Mouse (Mus musculus): ENCODE data around the gene Krtap12-1.

DNA sequence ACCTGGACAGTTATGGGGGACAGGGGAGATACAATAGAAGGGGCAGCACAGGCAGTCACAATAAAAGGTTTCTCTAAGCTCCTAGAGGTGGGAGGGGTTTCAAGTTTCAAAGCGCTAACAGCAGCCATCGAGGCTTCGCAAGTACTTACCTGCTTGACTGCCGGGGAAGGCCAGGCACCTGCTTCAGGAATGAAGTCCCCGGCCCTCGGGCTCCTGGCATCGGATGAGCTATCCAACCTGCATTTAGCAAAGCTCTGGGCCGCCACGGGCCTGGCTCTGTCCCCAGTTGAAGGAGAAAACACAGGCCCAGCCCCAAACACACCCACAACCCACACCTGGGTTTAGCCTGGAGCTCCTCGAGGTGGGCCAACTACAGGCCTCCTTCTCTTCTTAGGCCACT is 33.4 kb upstream of the Krtap12-1 start:
- no peak for TF ChIP-seq POLR2A (IDR thresholded peaks at IDR 0.05; ENCODE audit: low read depth, low read length)
- TF ChIP-seq CTCF (IDR thresholded peaks at IDR 0.05; ENCODE audit: extremely low read depth, insufficient read length, insufficient replicate concordance, low read depth, low read length): no peak

All from small intestine, adult 2 months (tissue).